Mouse (Mus musculus): ENCODE data around the gene Gng7. TPM values are rescaled to one million over a fixed set of nuclear protein-coding genes. Genes with fewer than 3 reads are reported as not detected.
A peak's percentile ranks its signal among the peaks of the same experiment; 100 is the strongest.
"Not testable (repeated sequence)": the region's sequence is repeated elsewhere in the genome, so short reads cannot be mapped to it uniquely, and the experiment has no call there.

The Gng7 gene
- polyA plus RNA-seq, 1 experiment: 1.9 TPM

- H3K4me1 ChIP-seq (ENCODE audit: control insufficient read depth, insufficient read depth, low read length): peaks cover 2% of the 10 kb centered on the region; the same call in 1 of the 2 replicates
- WGBS: 87% methylated on average over 5 of the region's 5 CpGs
Observed at GRCm38 (mm10) chr10:80993276-80993675, 21.5 kb downstream of the Gng7 start.

DNA sequence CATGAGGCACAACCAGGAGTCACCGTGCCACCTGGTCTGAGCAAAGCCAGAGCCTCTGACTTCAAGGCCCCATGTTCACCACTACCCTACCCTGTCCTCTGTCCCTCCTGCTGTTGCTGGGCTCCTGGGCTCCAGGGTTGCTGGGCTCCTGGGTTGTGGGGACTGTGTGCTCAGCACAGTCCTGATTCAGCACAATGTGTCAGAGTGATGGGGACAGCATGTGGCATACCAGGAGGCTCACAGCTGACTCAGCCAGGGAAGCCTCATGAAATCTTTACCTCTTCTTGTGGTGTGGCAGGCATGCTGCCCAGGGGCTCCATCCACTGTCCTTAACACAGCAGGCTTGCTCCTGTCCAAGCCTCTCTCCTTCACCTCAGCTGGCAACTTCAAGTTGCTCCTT, 22.8 kb downstream of the Gng7 start:
- Histone ChIP-seq H3K27ac (ENCODE audit: insufficient read depth, low read depth, low read length) (no peak overlapping the region), H3K4me3 (ENCODE audit: insufficient read depth, low read depth, low read length) (no peak overlapping the region), H3K27me3 (replicated peaks; ENCODE audit: control insufficient read depth, insufficient read depth, low read length) (no peaks in the 10 kb centered on the region), H3K4me1 (ENCODE audit: control insufficient read depth, insufficient read depth, low read length) (peaks cover 2% of the 10 kb centered on the region; the same call in 1 of the 2 replicates), H3K36me3 (ENCODE audit: control insufficient read depth, insufficient read depth, low read length) (no peaks in the 10 kb centered on the region)
- no peak for DNase-seq
- TF ChIP-seq POLR2A (IDR thresholded peaks at IDR 0.05; ENCODE audit: low read depth, low read length) (no peak), CTCF (conservative IDR thresholded peaks at IDR 0.05; ENCODE audit: insufficient read depth, insufficient read length, low read depth, low read length) (no peak)
- WGBS: 76% methylated on average over 1 of the region's 1 CpGs

More at GRCm38 (mm10) chr10:80993276-80993675, 21.5 kb downstream of the Gng7 start:
- Histone ChIP-seq H3K27me3 (replicated peaks; ENCODE audit: control insufficient read depth, insufficient read depth, low read length) (no peaks in the 10 kb centered on the region), H3K4me3 (ENCODE audit: insufficient read depth, low read depth, low read length) (no peak overlapping the region), H3K27ac (ENCODE audit: insufficient read depth, low read depth, low read length) (no peak overlapping the region), H3K36me3 (ENCODE audit: control insufficient read depth, insufficient read depth, low read length) (no peaks in the 10 kb centered on the region)
- DNase-seq: no peak
- no peak for TF ChIP-seq CTCF (conservative IDR thresholded peaks at IDR 0.05; ENCODE audit: insufficient read depth, insufficient read length, low read depth, low read length)
- TF ChIP-seq POLR2A (IDR thresholded peaks at IDR 0.05; ENCODE audit: low read depth, low read length): no peak

- Histone ChIP-seq H3K27me3 (replicated peaks; ENCODE audit: control insufficient read depth, insufficient read depth, low read length) (no peaks in the 10 kb centered on the region), H3K27ac (ENCODE audit: insufficient read depth, low read depth, low read length) (no peak overlapping the region), H3K4me3 (ENCODE audit: insufficient read depth, low read depth, low read length) (no peak overlapping the region), H3K4me1 (ENCODE audit: control insufficient read depth, insufficient read depth, low read length) (peaks cover 2% of the 10 kb centered on the region; the same call in 1 of the 2 replicates), H3K36me3 (ENCODE audit: control insufficient read depth, insufficient read depth, low read length) (no peaks in the 10 kb centered on the region)
- 19% methylated on average over 3 of the region's 3 CpGs for WGBS
- no peak for DNase-seq
- TF ChIP-seq POLR2A (IDR thresholded peaks at IDR 0.05; ENCODE audit: low read depth, low read length) (no peak), CTCF (conservative IDR thresholded peaks at IDR 0.05; ENCODE audit: insufficient read depth, insufficient read length, low read depth, low read length) (no peak)
Observed at GRCm38 (mm10) chr10:80991007-80991406, 23.7 kb downstream of the Gng7 start.

- no peak for DNase-seq
- no peak for TF ChIP-seq CTCF (conservative IDR thresholded peaks at IDR 0.05; ENCODE audit: insufficient read depth, insufficient read length, low read depth, low read length)
- TF ChIP-seq POLR2A (IDR thresholded peaks at IDR 0.05; ENCODE audit: low read depth, low read length): no peak
- no peaks in the 10 kb centered on the region for H3K36me3 ChIP-seq (ENCODE audit: control insufficient read depth, insufficient read depth, low read length)
- peaks cover 6% of the 10 kb centered on the region; the same call in 1 of the 2 replicates for H3K4me1 ChIP-seq (ENCODE audit: control insufficient read depth, insufficient read depth, low read length)
- 52% methylated on average over 7 of the region's 7 CpGs for WGBS
- no peak overlapping the region for H3K4me3 ChIP-seq (ENCODE audit: insufficient read depth, low read depth, low read length)
- H3K27me3 ChIP-seq (replicated peaks; ENCODE audit: control insufficient read depth, insufficient read depth, low read length): no peaks in the 10 kb centered on the region
- H3K27ac ChIP-seq (ENCODE audit: insufficient read depth, low read depth, low read length): no peak overlapping the region
Observed at GRCm38 (mm10) chr10:80990406-80990805, 24.3 kb downstream of the Gng7 start.

GRCm38 (mm10) chr10:80989854-80990253, 24.9 kb downstream of the Gng7 start:
- H3K4me3 ChIP-seq (ENCODE audit: insufficient read depth, low read depth, low read length); H3K4me1 ChIP-seq (ENCODE audit: control insufficient read depth, insufficient read depth, low read length); H3K27ac ChIP-seq (ENCODE audit: insufficient read depth, low read depth, low read length); DNase-seq; H3K36me3 ChIP-seq (ENCODE audit: control insufficient read depth, insufficient read depth, low read length); H3K27me3 ChIP-seq (replicated peaks; ENCODE audit: control insufficient read depth, insufficient read depth, low read length): not testable (repeated sequence)
- 46% methylated on average over 4 of the region's 4 CpGs for WGBS

- Histone ChIP-seq H3K4me3 (ENCODE audit: insufficient read depth, low read depth, low read length) (no peak overlapping the region), H3K27me3 (replicated peaks; ENCODE audit: control insufficient read depth, insufficient read depth, low read length) (no peaks in the 10 kb centered on the region), H3K4me1 (ENCODE audit: control insufficient read depth, insufficient read depth, low read length) (peaks cover 6% of the 10 kb centered on the region; the same call in 1 of the 2 replicates), H3K36me3 (ENCODE audit: control insufficient read depth, insufficient read depth, low read length) (no peaks in the 10 kb centered on the region), H3K27ac (ENCODE audit: insufficient read depth, low read depth, low read length) (no peak overlapping the region)
- no peak for DNase-seq
- no peak for TF ChIP-seq CTCF (conservative IDR thresholded peaks at IDR 0.05; ENCODE audit: insufficient read depth, insufficient read length, low read depth, low read length)
- no peak for TF ChIP-seq POLR2A (IDR thresholded peaks at IDR 0.05; ENCODE audit: low read depth, low read length)
- WGBS: 66% methylated on average over 6 of the region's 6 CpGs
Observed at GRCm38 (mm10) chr10:80989446-80989845, 25.3 kb downstream of the Gng7 start.

DNA sequence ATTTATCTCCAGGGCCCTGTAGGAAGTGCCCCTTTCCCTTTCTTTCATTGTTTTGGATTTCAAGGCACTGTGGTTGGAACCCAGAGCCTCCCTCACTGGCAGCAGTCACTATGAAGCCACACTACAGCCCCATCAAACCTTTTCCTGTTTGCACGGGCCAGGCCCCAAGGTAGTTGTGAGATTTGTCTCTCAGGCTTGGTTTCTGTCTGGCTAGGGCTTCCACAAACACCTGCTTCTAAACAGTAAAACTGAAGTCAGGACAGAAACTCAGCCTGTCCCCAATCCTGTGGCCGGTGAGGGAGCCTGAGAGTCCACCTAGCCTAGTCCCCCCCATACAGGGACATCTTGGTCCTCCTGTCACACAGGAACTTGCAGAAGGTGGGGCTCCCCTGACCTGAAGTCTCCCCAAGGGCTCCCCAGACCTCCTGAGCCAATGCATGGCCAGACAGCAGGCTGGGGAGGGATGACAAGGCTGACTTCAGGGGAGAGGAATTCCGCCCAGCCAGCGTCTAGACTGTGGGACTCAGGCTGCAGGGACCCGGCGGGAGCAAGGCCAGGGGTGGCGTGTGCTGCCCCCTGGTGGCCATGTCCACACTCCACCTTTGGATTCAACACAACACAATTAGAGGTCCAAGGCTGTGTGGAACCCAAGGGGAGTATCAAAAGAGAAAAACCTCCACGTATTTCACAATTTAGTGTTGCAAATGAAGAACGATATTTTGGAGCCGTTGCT, 26.9 kb downstream of the Gng7 start:
- WGBS: 14% methylated on average over 10 of the region's 10 CpGs

More for the DNA sequence above, 26.9 kb downstream of the Gng7 start:
- TF ChIP-seq CTCF (conservative IDR thresholded peaks at IDR 0.05; ENCODE audit: insufficient read depth, insufficient read length, low read depth, low read length) (peak; percentile 96), POLR2A (IDR thresholded peaks at IDR 0.05; ENCODE audit: low read depth, low read length) (no peak)
- Histone ChIP-seq H3K27ac (ENCODE audit: insufficient read depth, low read depth, low read length) (no peak overlapping the region), H3K4me3 (ENCODE audit: insufficient read depth, low read depth, low read length) (no peak overlapping the region), H3K36me3 (ENCODE audit: control insufficient read depth, insufficient read depth, low read length) (no peaks in the 10 kb centered on the region), H3K4me1 (ENCODE audit: control insufficient read depth, insufficient read depth, low read length) (peaks cover 6% of the 10 kb centered on the region; the same call in 1 of the 2 replicates), H3K27me3 (replicated peaks; ENCODE audit: control insufficient read depth, insufficient read depth, low read length) (no peaks in the 10 kb centered on the region)
- DNase-seq: peak; percentile 88

All from kidney, adult 2 months (tissue).